Mouse (Mus musculus): ENCODE data around the gene Ddr1. TPM values are rescaled to one million over a fixed set of nuclear protein-coding genes. Genes with fewer than 3 reads are reported as not detected.

Ddr1 gene
- total and polyA plus RNA-seq, 2 experiments from 2014 or later: 49.3 to 100 TPM

DNA sequence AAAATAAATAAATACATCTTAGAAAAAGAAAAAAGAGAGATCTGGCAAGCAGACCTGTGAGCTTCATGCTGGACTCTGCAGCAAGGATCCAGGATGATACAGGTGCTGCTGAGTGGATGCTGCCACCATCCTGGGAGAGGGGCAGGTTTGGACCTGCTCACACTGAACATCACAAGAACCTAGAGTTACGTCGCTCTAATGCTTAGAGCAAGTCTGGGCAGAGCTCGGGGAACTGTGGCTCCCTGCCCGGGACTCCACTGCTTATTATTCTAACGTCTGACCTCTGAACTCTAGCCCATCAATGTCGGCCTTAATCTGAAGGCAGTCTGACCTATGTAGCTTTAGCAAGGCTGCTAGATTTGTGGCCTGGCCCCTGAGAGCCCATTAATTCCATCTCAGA, 23.8 kb downstream of the Ddr1 start:
- no peak overlapping the region for H3K4me2 ChIP-seq (ENCODE audit: low read depth, low read length, poor library complexity, severe bottlenecking)
- H3K4me1 ChIP-seq (ENCODE audit: insufficient read depth, low read length): no peaks in the 10 kb centered on the region
- H3K9ac ChIP-seq (replicated peaks; ENCODE audit: low read length, poor library complexity, severe bottlenecking): no peak overlapping the region
- TF ChIP-seq CTCF (IDR thresholded peaks at IDR 0.05): no peak
- no peak overlapping the region for H3K4me3 ChIP-seq (ENCODE audit: low read depth, low read length)
- ATAC-seq (ENCODE audit: low FRiP score) (no peak), DNase-seq (ENCODE audit: low spot score) (no peak)
- peaks cover 25% of the 10 kb centered on the region for H3K36me3 ChIP-seq (ENCODE audit: insufficient read depth, low read length)
- no peaks in the 10 kb centered on the region for H3K9me3 ChIP-seq (ENCODE audit: low read length)
- no peak overlapping the region for H3K27ac ChIP-seq (ENCODE audit: low read depth, low read length)
- no peaks in the 10 kb centered on the region for H3K27me3 ChIP-seq (ENCODE audit: insufficient read depth, low read length)
- 40% methylated on average over 6 of the region's 6 CpGs for WGBS

- peak within 1 kb of the TSS; percentile 73 for H3K4me2 ChIP-seq (ENCODE audit: low read depth, low read length, poor library complexity, severe bottlenecking)
- peak within 1 kb of the TSS; percentile 71 for H3K9ac ChIP-seq (replicated peaks; ENCODE audit: low read length, poor library complexity, severe bottlenecking)
- H3K9me3 ChIP-seq (ENCODE audit: low read length): no peaks in the 10 kb centered on the region
- ATAC-seq (ENCODE audit: low FRiP score) (peak; percentile 94), DNase-seq (ENCODE audit: low spot score) (peak; percentile 99)
- WGBS: 2% methylated on average over 23 of the region's 23 CpGs
- H3K36me3 ChIP-seq (ENCODE audit: insufficient read depth, low read length): 0 out of 2 replicates have a peak, but pooled peaks cover 4% of the 10 kb centered on the region
- H3K27me3 ChIP-seq (ENCODE audit: insufficient read depth, low read length): no peaks in the 10 kb centered on the region
- peak; percentile 53 for TF ChIP-seq CTCF (IDR thresholded peaks at IDR 0.05)
- peaks cover 2% of the 10 kb centered on the region; the same call in 1 of the 2 replicates for H3K4me1 ChIP-seq (ENCODE audit: insufficient read depth, low read length)
- peak within 1 kb of the TSS; percentile 48; the same call in 1 of the 2 replicates for H3K27ac ChIP-seq (ENCODE audit: low read depth, low read length)
- peak within 1 kb of the TSS; percentile 48 for H3K4me3 ChIP-seq (ENCODE audit: low read depth, low read length)
These were observed 30.9 kb downstream of the Ddr1 start, which contains the start of gene Gtf2h4 for GRCm38 (mm10) chr17:35673416-35674035. Gtf2h4 (minus strand) TSS chr17:35673739.

- no peak for ATAC-seq (ENCODE audit: low FRiP score)
- H3K4me3 ChIP-seq (ENCODE audit: low read depth, low read length): no peak overlapping the region
- peak overlapping the region; percentile 71; the same call in 1 of the 2 replicates for H3K9ac ChIP-seq (replicated peaks; ENCODE audit: low read length, poor library complexity, severe bottlenecking)
- no peaks in the 10 kb centered on the region for H3K9me3 ChIP-seq (ENCODE audit: low read length)
- H3K36me3 ChIP-seq (ENCODE audit: insufficient read depth, low read length): 0 out of 2 replicates have a peak, but pooled peaks cover 4% of the 10 kb centered on the region
- no peak overlapping the region for H3K27ac ChIP-seq (ENCODE audit: low read depth, low read length)
- H3K4me1 ChIP-seq (ENCODE audit: insufficient read depth, low read length): peaks cover 2% of the 10 kb centered on the region; the same call in 1 of the 2 replicates
- H3K27me3 ChIP-seq (ENCODE audit: insufficient read depth, low read length): no peaks in the 10 kb centered on the region
- WGBS: 89% methylated on average over 6 of the region's 6 CpGs
- TF ChIP-seq CTCF (IDR thresholded peaks at IDR 0.05): no peak
- peak overlapping the region; percentile 73; the same call in 1 of the 2 replicates for H3K4me2 ChIP-seq (ENCODE audit: low read depth, low read length, poor library complexity, severe bottlenecking)
- DNase-seq (ENCODE audit: low spot score): no peak
These were observed 31.9 kb downstream of the Ddr1 start for GRCm38 (mm10) chr17:35672527-35672926.

DNA sequence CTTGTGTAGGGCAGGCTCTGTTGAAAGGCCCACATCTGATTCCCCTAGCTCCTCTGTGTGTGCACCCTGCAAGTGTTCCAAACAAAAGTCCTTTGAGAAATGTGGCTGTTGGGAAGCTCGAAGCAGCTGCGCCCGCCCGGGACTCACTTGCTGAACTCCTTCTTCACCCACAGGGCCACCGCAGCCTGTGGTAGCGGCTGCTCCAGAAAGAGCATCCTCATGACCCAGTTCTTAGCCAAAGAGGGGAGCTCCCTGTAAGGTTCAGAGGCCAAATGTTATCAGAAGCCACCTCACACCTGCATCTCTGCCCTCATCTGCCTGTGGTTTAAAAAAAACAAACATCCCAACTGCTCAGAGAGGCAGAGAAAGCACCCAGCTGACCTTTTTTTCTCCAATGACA, 32.6 kb downstream of the Ddr1 start:
- Histone ChIP-seq H3K4me2 (ENCODE audit: low read depth, low read length, poor library complexity, severe bottlenecking) (no peak overlapping the region), H3K9ac (replicated peaks; ENCODE audit: low read length, poor library complexity, severe bottlenecking) (no peak overlapping the region), H3K4me3 (ENCODE audit: low read depth, low read length) (no peak overlapping the region), H3K27ac (ENCODE audit: low read depth, low read length) (no peak overlapping the region), H3K27me3 (ENCODE audit: insufficient read depth, low read length) (no peaks in the 10 kb centered on the region), H3K9me3 (ENCODE audit: low read length) (no peaks in the 10 kb centered on the region), H3K36me3 (ENCODE audit: insufficient read depth, low read length) (0 out of 2 replicates have a peak, but pooled peaks cover 4% of the 10 kb centered on the region), H3K4me1 (ENCODE audit: insufficient read depth, low read length) (peaks cover 2% of the 10 kb centered on the region; the same call in 1 of the 2 replicates)
- WGBS: 96% methylated on average over 6 of the region's 6 CpGs
- no peak for TF ChIP-seq CTCF (IDR thresholded peaks at IDR 0.05)
- ATAC-seq (ENCODE audit: low FRiP score) (no peak), DNase-seq (ENCODE audit: low spot score) (no peak)

- H3K4me3 ChIP-seq (ENCODE audit: low read depth, low read length): no peak overlapping the region
- ATAC-seq (ENCODE audit: low FRiP score) (no peak), DNase-seq (ENCODE audit: low spot score) (no peak)
- H3K4me1 ChIP-seq (ENCODE audit: insufficient read depth, low read length): peaks cover 6% of the 10 kb centered on the region; the same call in 1 of the 2 replicates
- no peak for TF ChIP-seq CTCF (IDR thresholded peaks at IDR 0.05)
- no peak overlapping the region for H3K9ac ChIP-seq (replicated peaks; ENCODE audit: low read length, poor library complexity, severe bottlenecking)
- WGBS: 93% methylated on average over 9 of the region's 9 CpGs
- H3K27ac ChIP-seq (ENCODE audit: low read depth, low read length): no peak overlapping the region
- H3K4me2 ChIP-seq (ENCODE audit: low read depth, low read length, poor library complexity, severe bottlenecking): no peak overlapping the region
- H3K27me3 ChIP-seq (ENCODE audit: insufficient read depth, low read length): no peaks in the 10 kb centered on the region
- 0 out of 2 replicates have a peak, but pooled peaks cover 8% of the 10 kb centered on the region for H3K36me3 ChIP-seq (ENCODE audit: insufficient read depth, low read length)
- no peaks in the 10 kb centered on the region for H3K9me3 ChIP-seq (ENCODE audit: low read length)
These were observed 34.7 kb downstream of the Ddr1 start for GRCm38 (mm10) chr17:35669731-35670130.

GRCm38 (mm10) chr17:35667334-35668065, 36.9 kb downstream of the Ddr1 start, which contains the start of gene Vars2:
Vars2 (minus strand) TSS chr17:35667592.
- Histone ChIP-seq H3K9me3 (ENCODE audit: low read length) (no peaks in the 10 kb centered on the region), H3K36me3 (ENCODE audit: insufficient read depth, low read length) (peaks cover 22% of the 10 kb centered on the region), H3K27ac (ENCODE audit: low read depth, low read length) (peak within 1 kb of the TSS; percentile 80), H3K4me2 (ENCODE audit: low read depth, low read length, poor library complexity, severe bottlenecking) (peak within 1 kb of the TSS; percentile 79), H3K4me1 (ENCODE audit: insufficient read depth, low read length) (0 out of 2 replicates have a peak, but pooled peaks cover 4% of the 10 kb centered on the region), H3K4me3 (ENCODE audit: low read depth, low read length) (peak within 1 kb of the TSS; percentile 51), H3K9ac (replicated peaks; ENCODE audit: low read length, poor library complexity, severe bottlenecking) (peak within 1 kb of the TSS; percentile 58), H3K27me3 (ENCODE audit: insufficient read depth, low read length) (no peaks in the 10 kb centered on the region)
- peak; percentile 91 for ATAC-seq (ENCODE audit: low FRiP score)
- no peak for TF ChIP-seq CTCF (IDR thresholded peaks at IDR 0.05)
- under 1% methylated on average over 61 of the region's 61 CpGs for WGBS
- DNase-seq (ENCODE audit: low spot score): peak; percentile 96
